Mouse (Mus musculus): Measurements from ENCODE around the gene Ccr7.
A peak's percentile ranks its signal among the peaks of the same experiment; 100 is the strongest.

Gene Ccr7

DNA sequence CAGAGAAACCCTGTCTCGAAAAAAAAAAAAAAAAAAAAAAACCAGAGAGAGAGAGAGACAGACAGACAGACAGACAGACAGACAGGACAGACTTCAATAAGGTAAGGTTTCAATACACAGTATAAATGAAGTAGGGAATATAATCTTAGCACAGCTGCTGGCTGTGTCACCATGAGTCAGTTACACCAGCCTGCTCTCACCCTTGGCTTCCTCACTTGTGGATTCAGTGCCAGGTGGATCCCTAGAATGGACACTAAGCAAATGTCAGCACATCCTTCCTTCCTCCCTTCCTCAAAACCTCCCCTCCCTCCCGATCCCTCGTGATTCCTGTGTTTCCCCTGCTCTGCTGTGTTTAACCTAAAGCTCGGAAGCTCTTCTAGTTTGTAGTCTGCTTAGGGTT lies 17.5 kb downstream of the Ccr7 start:
- no peak for DNase-seq (ENCODE audit: low spot score in 2 of 2)

GRCm38 (mm10) chr11:99136961-99137360 lies 17.9 kb downstream of the Ccr7 start:
- no peak for DNase-seq (ENCODE audit: low spot score in 2 of 2)

DNA sequence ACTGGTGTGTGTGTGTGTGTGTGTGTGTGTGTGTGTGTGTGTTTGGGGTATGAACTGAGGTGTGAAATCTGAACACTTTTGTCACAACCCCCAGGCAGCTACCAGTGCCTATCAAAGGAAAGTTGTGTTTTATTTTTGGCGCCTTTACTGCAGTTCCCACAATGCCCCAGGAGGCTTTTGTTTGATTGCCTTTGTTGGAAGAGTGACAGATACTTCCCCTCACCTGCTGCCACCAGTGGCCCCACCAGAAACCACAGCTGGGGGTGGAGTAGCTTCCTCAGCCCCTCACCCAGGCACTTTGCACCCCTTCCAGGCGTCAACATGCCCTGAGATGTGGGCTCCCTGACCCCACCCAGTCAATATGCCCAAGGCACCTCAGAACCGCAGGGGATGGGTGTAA lies 18.5 kb downstream of the Ccr7 start:
- DNase-seq (ENCODE audit: low spot score in 2 of 2): peak in 1 of 2 experiments; percentile 38

- no peak for DNase-seq (ENCODE audit: low spot score in 2 of 2)
These were observed 19.8 kb downstream of the Ccr7 start for GRCm38 (mm10) chr11:99135047-99135440.

GRCm38 (mm10) chr11:99134266-99135046 lies 20.4 kb downstream of the Ccr7 start:
- no peak for DNase-seq (ENCODE audit: low spot score in 2 of 2)

GRCm38 (mm10) chr11:99133285-99133897 lies 21.5 kb downstream of the Ccr7 start:
- DNase-seq (ENCODE audit: low spot score in 2 of 2): no peak

GRCm38 (mm10) chr11:99132091-99132730 lies 22.7 kb downstream of the Ccr7 start:
- no peak for DNase-seq (ENCODE audit: low spot score in 2 of 2)

DNA sequence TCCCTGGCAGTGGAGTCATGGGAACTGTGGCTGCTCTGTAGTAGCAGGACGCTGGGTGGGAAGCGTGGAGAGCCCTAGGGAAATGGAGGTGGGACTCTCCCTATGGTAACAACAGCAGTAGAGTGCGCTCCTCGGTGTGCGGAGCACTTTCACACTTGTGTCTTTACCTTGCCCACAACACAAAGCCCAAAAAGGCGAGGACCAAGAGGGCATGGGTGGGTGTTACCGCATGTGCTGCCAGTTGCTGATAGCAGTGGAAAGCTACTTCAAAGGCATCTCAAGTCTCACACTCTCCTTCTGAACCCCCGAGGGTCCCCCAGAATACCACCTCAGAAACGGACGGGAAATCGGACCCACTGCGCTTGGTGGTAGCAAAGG lies 23.4 kb downstream of the Ccr7 start:
- no peak for DNase-seq (ENCODE audit: low spot score in 2 of 2)

GRCm38 (mm10) chr11:99130736-99131462 lies 24.0 kb downstream of the Ccr7 start:
- no peak for DNase-seq (ENCODE audit: low spot score in 2 of 2)

DNA sequence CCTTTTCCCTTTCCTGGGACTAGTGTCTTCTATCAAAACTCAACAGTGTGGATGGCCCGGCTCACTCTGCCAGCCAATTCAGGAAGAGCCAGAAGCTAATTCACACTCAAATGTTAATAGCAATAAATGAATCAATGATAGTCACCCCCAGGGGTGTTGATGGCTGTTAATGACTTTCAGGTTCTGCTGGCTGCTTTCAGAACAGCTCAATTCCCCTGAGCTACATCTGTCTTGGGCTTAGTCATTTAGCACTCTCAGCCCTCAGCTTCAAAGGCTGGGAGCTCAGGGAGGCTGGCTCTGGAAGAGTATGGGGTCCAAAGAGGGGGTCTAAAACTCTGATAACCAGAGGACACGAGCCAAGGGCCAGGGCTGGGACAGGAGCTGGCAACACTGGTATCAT lies 25.6 kb downstream of the Ccr7 start:
- DNase-seq (ENCODE audit: low spot score in 2 of 2): no peak

DNA sequence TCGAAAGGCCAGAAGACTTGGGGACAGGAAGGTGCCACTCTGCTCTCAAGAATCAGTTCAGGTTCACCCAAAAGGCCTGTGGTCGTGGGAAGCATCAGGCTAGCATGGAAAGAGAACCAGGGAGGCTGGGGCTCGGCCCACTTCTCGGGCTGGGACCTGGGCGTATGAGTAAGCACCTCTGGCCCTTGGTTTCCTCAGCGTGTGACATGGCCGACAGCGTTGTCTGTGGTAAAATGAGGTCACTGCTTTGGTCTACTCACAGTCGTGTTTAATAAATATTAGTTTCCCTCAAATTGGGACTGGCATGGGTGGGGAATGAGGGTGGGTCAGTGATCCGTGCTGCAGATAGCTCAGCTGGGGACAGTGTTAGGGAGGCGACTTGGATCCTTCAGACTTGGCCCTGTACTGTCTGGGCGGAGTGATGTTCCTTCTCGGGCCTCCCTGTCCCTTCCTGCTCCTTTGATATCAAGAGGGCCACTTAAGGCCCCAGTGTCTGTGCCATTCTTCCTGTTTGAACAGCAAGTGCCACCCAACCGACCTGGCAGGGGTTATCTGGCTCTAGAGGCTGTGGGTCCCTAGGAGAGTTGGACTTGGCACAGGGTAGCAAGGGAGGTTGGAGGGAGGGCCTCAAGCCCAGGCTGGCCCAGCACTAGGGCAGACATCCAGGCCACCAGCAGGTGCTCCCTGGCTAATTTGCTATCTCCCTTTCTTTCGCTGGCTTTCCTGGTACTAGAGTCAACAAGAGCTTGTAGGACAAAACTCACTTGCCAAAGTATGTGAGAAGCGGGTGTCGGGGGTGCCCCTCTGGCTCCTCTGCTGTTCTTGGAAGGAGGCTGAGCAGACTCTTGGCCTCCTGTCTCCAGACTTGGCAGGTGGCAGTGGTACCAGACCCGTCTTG lies 26.8 kb downstream of the Ccr7 start:
- DNase-seq (ENCODE audit: low spot score in 2 of 2): no peak

DNA sequence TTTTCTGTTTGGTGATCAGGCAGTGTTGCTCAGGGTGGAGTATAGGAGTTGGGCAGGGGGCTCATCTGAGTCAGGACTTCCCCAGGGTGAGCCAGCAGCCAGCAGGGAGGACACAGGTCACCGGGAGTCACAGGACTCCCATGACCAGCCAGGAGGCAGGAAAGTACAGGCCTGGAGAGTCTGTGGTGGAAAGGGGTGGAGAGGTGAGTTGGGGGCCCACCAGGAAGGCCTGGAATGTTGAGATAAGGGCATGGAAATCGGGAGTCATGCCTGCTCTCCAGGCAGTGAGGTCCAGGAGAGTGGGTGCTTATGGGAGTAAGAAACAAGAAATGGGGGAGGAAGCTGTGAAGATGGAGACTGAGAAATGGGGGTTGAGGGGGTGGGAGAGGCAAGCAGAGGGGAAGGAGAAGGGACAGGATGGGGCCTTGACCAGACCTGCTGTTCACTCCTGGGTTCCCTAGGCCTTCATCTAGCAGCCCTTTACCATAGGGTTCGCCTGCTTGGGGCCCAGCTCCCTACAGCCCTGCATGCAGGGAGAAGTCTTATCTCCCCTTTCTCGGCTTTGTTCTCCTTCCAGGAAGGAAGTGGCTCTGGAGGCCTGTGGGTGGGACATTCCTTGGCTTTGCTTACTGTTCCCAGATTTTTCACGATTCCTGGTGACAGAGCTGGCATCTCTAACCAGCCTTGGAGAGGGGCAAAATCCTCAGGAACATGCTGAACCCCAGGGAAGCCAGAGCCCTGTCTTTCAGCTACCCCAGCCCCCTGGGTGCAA lies 28.2 kb downstream of the Ccr7 start:
- DNase-seq (ENCODE audit: low spot score in 2 of 2): no peak

DNA sequence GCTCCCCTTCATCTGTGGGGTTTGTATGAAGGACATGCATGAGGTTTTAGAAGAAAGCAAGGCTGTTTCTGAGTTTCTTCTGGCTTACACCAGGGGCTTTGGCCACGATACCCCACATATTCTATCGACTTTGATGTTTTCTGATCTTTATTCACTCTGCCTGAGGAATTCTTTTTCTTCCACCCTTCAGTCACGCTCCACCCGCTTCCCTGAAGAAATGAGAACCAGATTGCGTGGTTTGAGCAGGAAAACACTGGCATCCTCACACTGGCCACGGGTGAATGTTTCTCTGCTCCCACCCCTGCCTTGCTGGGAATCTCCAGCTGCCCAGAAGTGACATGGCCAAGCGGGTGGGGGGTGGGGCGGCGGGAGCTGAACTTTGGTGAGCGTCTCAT lies 30.2 kb downstream of the Ccr7 start:
- no peak for DNase-seq (ENCODE audit: low spot score in 2 of 2)

GRCm38 (mm10) chr11:99123977-99124634 lies 30.8 kb downstream of the Ccr7 start:
- DNase-seq (ENCODE audit: low spot score in 2 of 2): no peak

DNA sequence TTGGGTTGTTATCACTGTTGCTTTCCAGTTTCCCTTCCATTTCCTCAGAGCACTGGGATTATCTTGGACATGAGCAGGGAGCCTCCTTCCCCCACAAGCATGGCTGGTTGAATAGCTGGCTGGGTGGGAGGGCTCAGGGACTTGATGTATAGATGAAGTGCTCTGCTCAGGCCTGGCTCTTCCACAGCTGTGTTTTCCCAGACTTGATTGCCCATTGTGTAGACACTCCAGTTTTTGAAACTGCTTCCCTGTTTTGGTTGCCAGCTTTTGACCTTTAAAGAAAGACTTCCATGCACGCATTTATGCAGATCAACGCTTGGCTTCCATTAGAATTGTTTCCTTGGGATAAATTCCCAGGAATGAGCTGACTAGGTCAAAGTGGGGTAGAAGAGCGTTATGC lies 32.2 kb downstream of the Ccr7 start:
- DNase-seq (ENCODE audit: low spot score in 2 of 2): no peak

DNA sequence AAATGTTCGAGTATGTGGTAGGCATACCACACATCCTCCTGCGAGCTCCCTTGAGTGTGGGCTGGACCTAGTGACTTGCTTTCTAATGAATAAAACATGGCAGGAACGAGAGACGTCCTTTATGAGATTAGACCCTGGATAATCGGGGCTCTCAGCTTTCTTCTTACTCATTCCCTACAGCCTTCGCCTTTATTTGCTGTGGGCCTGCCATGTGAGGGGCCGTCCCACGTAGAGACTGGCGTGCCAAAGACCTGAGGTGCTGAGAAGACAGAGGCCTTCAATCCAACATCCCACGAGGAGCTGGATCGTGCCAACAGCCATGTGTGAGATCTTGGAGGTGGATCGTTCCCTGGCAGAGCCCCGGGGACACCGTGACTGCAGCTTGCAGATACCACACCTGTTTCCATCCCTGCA lies 33.7 kb downstream of the Ccr7 start:
- DNase-seq (ENCODE audit: low spot score in 2 of 2): no peak

DNA sequence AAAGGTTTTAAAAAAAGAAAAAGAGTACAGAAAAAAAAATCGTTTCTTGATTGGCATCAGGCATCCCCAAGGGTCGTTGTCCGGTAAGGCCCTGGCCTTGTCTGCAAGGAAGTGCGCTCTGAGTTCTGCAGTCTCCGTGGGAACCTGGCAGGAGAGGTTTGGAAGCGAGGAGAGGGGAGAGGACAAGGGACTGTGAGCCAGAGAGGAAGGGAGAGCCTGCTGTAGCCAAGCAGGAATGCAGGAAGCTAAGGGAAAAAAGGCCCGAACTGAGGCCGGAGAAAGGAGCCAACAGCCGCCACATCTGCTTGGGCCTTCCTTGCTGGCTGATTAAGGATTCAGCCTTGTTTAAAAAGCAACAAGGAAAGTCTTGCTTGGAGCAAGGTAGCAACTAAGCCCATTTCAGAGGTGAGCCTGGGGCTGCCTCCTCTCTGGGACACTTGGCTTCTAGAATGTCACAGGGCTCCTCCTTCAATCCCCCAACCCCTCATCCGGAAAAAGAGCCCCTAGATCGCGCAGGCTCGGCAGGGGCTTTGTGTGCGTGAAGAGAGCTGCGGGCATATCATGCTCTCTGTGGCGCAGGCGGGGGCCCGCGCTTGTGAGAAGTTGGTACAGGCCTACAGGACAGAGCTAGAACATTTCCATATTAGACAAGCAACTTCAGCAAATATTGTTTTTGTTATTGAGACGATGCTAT lies 34.2 kb downstream of the Ccr7 start:
- DNase-seq (ENCODE audit: low spot score in 2 of 2): no peak

- DNase-seq (ENCODE audit: low spot score in 2 of 2): no peak
These were observed 35.9 kb downstream of the Ccr7 start for GRCm38 (mm10) chr11:99118963-99119362.

DNA sequence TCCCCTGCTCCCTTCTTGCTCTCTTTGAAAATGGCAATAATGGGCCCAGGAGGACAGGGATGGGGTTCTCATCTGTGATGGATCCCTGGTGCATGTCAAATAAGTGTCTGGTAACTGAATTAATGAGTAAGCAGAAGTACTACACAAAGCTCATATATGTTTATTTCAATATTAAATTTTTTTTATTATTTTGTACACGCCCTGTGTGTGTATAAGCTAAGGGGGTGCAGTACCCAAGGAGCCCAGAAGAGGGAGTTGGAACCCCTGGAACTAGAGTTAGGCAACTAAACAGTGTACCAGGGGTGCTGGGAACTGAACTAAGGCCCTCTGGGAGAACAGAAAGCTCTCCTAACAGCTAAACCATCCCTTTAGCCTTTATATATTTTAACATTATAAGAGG lies 36.5 kb downstream of the Ccr7 start:
- DNase-seq (ENCODE audit: low spot score in 2 of 2): no peak

GRCm38 (mm10) chr11:99117907-99118306 lies 37.0 kb downstream of the Ccr7 start:
- DNase-seq (ENCODE audit: low spot score in 2 of 2): no peak
